Mouse (Mus musculus): ENCODE measurements at regions not wholly inside any gene's neighbourhood (a gene's known extent, or its start where the extent isn't known, plus 50 kb on each side); places are given as distances from the start of the nearest gene placed in this dataset.

GRCm38 (mm10) chr19:22015854-22016610, 122.8 kb upstream of the Trpm3 start:
- TF ChIP-seq POLR2AphosphoS2 (IDR thresholded peaks at IDR 0.05; ENCODE audit: insufficient read length, low read depth) (no peak), POLR2A (IDR thresholded peaks at IDR 0.05; ENCODE audit: insufficient read length, low read depth) (no peak), E2F4 (IDR thresholded peaks at IDR 0.05; ENCODE audit: insufficient read depth) (no peak), TCF12 (IDR thresholded peaks at IDR 0.05; ENCODE audit: insufficient read depth, poor library complexity, severe bottlenecking) (no peak), MYOG (IDR thresholded peaks at IDR 0.05; ENCODE audit: control insufficient read depth in 1 of 3, insufficient read depth in 1 of 3, insufficient read length in 2 of 3, low read depth in 2 of 3) (no peak), USF1 (IDR thresholded peaks at IDR 0.05; ENCODE audit: low read depth) (no peak), CEBPB (IDR thresholded peaks at IDR 0.05; ENCODE audit: insufficient read depth, poor library complexity, severe bottlenecking) (no peak), MAX (IDR thresholded peaks at IDR 0.05; ENCODE audit: low read depth) (no peak), SRF (IDR thresholded peaks at IDR 0.05; ENCODE audit: control insufficient read depth, insufficient read length, low read depth) (no peak)
